Mouse (Mus musculus) thymus, adult 2 months (tissue): ENCODE measurements around the gene Crtc1. TPM values are rescaled to one million over a fixed set of nuclear protein-coding genes. Genes with fewer than 3 reads are reported as not detected.
A peak's percentile ranks its signal among the peaks of the same experiment; 100 is the strongest.

Source experiments
- DNase-seq: peaks from one replicate; pipeline ENCODE4 v3.0.0; 2021
- H3K27ac ChIP-seq: fragments of 200-500 bp; 2 replicates; pipeline ENCODE4 v1.5.1; 2012; ENCODE audit warnings: low read length, control low read depth; ENCODE audit not compliant: control insufficient read depth, insufficient read depth
- H3K27me3 ChIP-seq: fragments of 200-500 bp; 2 replicates; pipeline ENCODE4 v1.6.1; 2012; ENCODE audit warnings: mild to moderate bottlenecking, low read length, moderate library complexity, mixed read lengths; ENCODE audit not compliant: control insufficient read depth, insufficient read depth
- H3K36me3 ChIP-seq: fragments of 200-500 bp; 2 replicates; pipeline ENCODE4 v1.6.1; 2012; ENCODE audit warnings: mild to moderate bottlenecking, low read length, moderate library complexity; ENCODE audit not compliant: control insufficient read depth, insufficient read depth
- H3K4me1 ChIP-seq: fragments of 200-500 bp; replicated peaks from 2 replicates; pipeline ENCODE4 v1.6.1; 2012; ENCODE audit warnings: low read length; ENCODE audit not compliant: control insufficient read depth, insufficient read depth
- H3K4me3 ChIP-seq: fragments of 200-500 bp; 2 replicates; pipeline ENCODE4 v1.5.1; 2012; ENCODE audit warnings: mild to moderate bottlenecking, low read length, control low read depth, moderate library complexity; ENCODE audit not compliant: control insufficient read depth, insufficient read depth
- CTCF ChIP-seq: fragments of 200-500 bp; IDR thresholded peaks from 2 replicates; pipeline ENCODE4 v1.5.1; 2012; ENCODE audit warnings: mild to moderate bottlenecking, control low read depth, low read length, moderate library complexity, borderline replicate concordance; ENCODE audit not compliant: control insufficient read depth, poor library complexity, insufficient read depth; ENCODE audit errors: extremely low read depth
- POLR2A ChIP-seq: fragments of 200-500 bp; IDR thresholded peaks from 2 replicates; pipeline ENCODE4 v1.6.1; 2012; ENCODE audit warnings: mild to moderate bottlenecking, low read length, control low read depth, moderate library complexity; ENCODE audit not compliant: control insufficient read depth, poor library complexity, insufficient read depth; ENCODE audit errors: extremely low read depth
- WGBS: fragments of 180-500 bp; shearing (Covaris S2); methylation state at CpG from one replicate; pipeline ENCODE4 v1.1.7; 2018; 5-methylcytosine and 5-hydroxymethylcytosine counted together
- polyA plus RNA-seq: library from polyadenylated mRNA; depleted of rRNA; stranded (reverse); fragments of >200 nt; gene quantifications from 2 replicates; pipeline ENCODE4 v1.2.3, GENCODE M21; 2012; rRNA removed

Crtc1 gene
- 43.9 and 49.0 TPM in 2 replicates for polyA plus RNA-seq

GRCm38 (mm10) chr8:70439055-70439847, at the start of gene Crtc1:
TSS of gene Crtc1 (minus strand) at chr8:70439579.
- H3K36me3 ChIP-seq: no peaks in the 10 kb centered on the region
- peak within 1 kb of the TSS; percentile 68 for H3K4me3 ChIP-seq
- TF ChIP-seq POLR2A: peak; percentile 64
- peak; percentile 68; the same call in 1 of the 2 replicates for TF ChIP-seq CTCF
- H3K27me3 ChIP-seq: no peaks in the 10 kb centered on the region
- WGBS: under 1% methylated on average over 69 of the region's 70 CpGs
- DNase-seq: peak; percentile 98
- H3K27ac ChIP-seq: peak within 1 kb of the TSS; percentile 51
- H3K4me1 ChIP-seq: peaks cover 10% of the 10 kb centered on the region

GRCm38 (mm10) chr8:70488931-70489470, 49.6 kb upstream of the Crtc1 start:
- no peak for DNase-seq
- WGBS: 1% methylated on average over 14 of the region's 14 CpGs
- Histone ChIP-seq H3K4me1 (peaks cover 26% of the 10 kb centered on the region), H3K36me3 (no peaks in the 10 kb centered on the region), H3K4me3 (peak overlapping the region; percentile 24), H3K27ac (no peak overlapping the region), H3K27me3 (peaks cover 48% of the 10 kb centered on the region)
- TF ChIP-seq CTCF (no peak), POLR2A (no peak)

- no peak for DNase-seq
- 3% methylated on average over 55 of the region's 55 CpGs for WGBS
- H3K27me3 ChIP-seq: peaks cover 43% of the 10 kb centered on the region
Observed at GRCm38 (mm10) chr8:70487993-70488796, 48.8 kb upstream of the Crtc1 start.

GRCm38 (mm10) chr8:70486941-70487520, 47.7 kb upstream of the Crtc1 start, which contains the start of gene Tmem59l:
TSS of gene Tmem59l (minus strand) at chr8:70487358.
- H3K4me3 ChIP-seq: peak within 1 kb of the TSS; percentile 25
- H3K4me1 ChIP-seq: peaks cover 18% of the 10 kb centered on the region
- no peaks in the 10 kb centered on the region for H3K36me3 ChIP-seq
- TF ChIP-seq POLR2A (no peak), CTCF (no peak)
- DNase-seq: no peak
- no peak within 1 kb of the TSS for H3K27ac ChIP-seq
- peaks cover 34% of the 10 kb centered on the region for H3K27me3 ChIP-seq
- 52% methylated on average over 33 of the region's 33 CpGs for WGBS

More at GRCm38 (mm10) chr8:70487993-70488796, 48.8 kb upstream of the Crtc1 start:
- H3K4me1 ChIP-seq: peaks cover 20% of the 10 kb centered on the region
- no peak overlapping the region for H3K27ac ChIP-seq
- H3K36me3 ChIP-seq: no peaks in the 10 kb centered on the region
- no peak for TF ChIP-seq CTCF
- TF ChIP-seq POLR2A: no peak
- H3K4me3 ChIP-seq: peak overlapping the region; percentile 25

GRCm38 (mm10) chr8:70486191-70486681, 46.9 kb upstream of the Crtc1 start:
- Histone ChIP-seq H3K27me3 (peaks cover 27% of the 10 kb centered on the region), H3K36me3 (no peaks in the 10 kb centered on the region), H3K4me1 (peaks cover 18% of the 10 kb centered on the region), H3K27ac (no peak overlapping the region), H3K4me3 (no peak overlapping the region)
- WGBS: 80% methylated on average over 7 of the region's 7 CpGs
- no peak for TF ChIP-seq POLR2A
- no peak for TF ChIP-seq CTCF
- DNase-seq: no peak
